Mouse (Mus musculus) kidney, postnatal 14 days (tissue): ENCODE measurements at regions not wholly inside any gene's neighbourhood (a gene's known extent, or its start where the extent isn't known, plus 50 kb on each side); places are given as distances from the start of the nearest gene placed in this dataset.
A peak's percentile ranks its signal among the peaks of the same experiment; 100 is the strongest.

ENCODE experiments used
- DNase-seq: peaks from one replicate; pipeline ENCODE4 v3.0.0; 2022; ENCODE audit warnings: mixed read lengths

DNA sequence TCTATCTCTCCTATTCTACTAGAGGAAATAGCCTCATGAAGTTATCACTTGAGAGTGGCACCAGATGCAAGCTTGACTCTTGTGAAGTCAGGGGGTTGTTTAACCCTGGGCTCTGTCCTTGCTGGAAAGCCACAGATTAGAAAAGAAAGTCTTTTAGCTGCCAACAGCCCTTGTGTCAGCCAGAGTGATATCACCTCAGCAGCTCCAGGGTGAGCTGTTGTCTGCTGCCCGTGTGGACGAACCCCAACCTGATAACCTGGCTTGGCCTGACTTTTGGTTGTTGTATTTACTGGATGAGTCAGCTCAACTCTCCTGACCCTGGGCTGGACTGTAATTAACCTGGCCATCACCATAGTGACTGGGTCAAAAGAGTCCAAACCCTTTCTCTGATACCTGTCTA lies 88.6 kb upstream of the Serbp1 start:
- DNase-seq: no peak

DNA sequence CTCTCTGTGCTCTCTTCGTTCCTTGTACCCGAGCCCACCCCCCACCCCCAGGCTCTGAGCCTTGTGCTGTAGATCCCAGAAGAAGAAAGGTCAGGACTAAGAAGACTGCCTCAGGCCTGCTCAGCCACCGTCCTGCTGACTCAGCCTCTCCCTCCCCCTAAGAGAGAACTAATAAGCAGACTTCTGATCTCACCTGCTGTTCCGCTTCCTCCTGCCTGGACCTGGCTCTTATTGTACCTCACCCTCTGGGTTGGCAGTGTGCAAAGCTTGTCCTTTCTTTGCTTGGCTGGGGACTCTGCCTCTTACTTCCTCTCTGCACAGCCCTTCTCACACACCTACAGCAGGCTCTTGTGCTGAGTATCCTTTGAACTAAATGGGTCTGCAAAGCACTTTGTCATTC lies 91.3 kb upstream of the Serbp1 start:
- DNase-seq: no peak

DNA sequence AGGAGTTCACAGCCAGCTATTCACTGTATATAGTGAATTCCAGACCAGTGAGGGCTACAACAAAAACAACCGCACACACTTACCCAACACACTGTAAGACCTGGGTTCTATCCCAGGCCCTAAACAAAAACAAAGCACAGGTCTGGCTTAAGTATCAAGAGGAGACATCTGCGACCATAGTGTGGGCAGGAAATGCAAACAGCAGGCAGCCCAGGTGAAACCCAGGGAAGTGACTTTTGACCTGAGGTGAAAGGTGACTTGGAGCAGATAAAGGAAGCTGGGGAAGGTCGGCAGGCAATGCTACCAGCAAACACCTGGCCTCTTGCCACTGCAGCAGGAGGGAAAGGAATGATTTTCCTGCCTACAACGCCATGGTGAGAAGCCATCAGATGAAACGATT lies 92.0 kb upstream of the Serbp1 start:
- DNase-seq: no peak

DNA sequence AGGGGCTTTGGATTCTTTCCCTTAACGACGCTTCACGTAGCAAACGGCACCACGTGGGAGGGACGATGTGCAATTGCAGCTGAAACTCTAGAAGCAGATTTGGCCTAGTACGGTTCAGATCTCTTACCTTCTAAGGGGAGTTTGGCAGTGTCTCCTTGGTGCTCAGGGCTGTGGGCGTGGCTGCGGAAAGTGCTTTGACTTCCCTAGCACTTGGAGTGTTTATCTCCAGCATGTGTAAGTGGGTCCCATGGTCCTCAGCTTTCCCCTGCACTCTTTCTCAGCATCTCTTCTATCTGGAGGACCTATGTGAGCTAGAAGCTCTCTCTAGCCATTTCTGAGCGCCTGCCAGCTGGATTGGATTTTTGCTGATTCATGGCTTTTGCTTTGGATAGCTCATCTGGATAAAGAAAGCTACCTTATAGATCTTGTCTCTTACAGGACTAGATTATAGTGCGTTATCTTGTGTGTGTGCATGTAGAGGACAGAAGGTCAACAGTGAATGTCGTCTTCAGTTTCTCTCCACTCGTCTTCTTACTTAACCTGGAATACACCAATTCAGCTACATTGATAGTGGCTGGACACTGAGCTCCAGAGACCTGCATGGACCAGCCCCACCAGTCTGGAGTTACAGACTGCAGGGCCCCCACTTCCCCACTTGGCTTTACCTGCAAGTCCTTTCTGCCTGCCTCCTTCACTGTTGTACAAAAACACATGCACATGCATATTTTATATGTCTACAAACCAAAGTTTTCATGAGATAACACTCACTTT lies 92.8 kb upstream of the Serbp1 start:
- no peak for DNase-seq

DNA sequence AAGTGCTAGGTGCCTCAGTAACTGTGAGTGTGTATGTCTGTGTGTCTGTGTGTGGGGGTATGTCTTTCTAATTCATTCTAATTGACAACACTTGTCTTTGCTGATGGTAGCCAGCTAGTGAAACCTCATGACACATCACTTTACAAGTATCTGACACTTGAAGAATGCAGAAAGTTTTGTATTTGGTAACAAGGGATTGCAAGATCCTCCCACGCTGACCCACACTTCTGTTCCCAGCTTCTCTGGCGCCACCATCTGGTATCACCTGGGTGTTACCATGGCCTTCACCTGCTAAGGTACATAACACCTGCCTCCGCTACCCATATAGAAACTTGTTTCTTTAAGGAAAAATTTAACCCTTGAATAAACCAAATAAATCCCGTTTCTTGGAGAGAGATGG lies 95.8 kb upstream of the Serbp1 start:
- DNase-seq: peak; percentile 82

DNA sequence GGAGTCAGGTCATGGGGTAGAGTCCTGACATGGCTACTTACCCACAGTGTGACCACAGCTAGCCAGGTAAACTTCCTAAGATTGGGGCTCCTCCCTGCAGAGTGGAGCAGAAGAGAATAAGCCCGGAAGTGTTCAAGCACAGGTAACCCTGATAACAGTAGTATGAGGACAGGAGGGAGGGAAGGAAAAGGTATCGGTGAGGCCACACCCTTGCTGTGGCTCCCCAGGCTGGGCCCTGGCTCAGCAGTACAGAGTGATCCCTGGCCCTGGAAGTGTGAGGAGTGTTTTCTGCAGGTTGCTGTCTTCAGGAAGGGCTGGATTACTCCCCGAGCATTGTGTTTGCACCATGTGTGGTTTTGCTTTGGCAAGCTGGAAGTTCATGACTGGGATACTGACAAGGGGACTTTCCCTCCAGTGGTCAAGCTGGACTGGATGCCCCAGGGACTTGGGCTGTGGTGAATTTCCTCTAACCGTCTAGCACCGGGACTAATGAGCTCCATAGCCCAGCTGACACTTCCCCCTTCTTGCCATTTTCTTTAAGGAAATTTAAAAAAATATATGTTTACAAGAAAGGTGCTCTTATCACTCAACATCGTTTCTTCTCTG lies 97.2 kb upstream of the Serbp1 start:
- no peak for DNase-seq

DNA sequence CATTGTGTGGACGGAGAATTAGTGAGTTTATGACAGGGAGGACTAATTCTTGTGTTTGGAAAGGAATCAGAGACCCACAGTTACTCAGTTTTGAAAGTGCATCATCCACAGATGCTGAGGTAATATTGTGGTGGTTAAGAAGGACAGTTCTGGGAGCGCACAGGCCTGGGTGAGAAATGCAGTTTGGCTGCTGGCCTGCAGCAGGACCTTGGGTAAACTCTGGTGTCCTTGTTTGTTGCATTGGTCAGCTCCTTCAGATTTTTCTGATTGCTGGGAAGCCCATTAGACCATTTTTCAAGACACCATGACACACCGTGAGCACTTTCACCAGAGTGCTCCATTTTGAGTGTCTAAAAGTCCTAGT lies 99.0 kb upstream of the Serbp1 start:
- no peak for DNase-seq

DNA sequence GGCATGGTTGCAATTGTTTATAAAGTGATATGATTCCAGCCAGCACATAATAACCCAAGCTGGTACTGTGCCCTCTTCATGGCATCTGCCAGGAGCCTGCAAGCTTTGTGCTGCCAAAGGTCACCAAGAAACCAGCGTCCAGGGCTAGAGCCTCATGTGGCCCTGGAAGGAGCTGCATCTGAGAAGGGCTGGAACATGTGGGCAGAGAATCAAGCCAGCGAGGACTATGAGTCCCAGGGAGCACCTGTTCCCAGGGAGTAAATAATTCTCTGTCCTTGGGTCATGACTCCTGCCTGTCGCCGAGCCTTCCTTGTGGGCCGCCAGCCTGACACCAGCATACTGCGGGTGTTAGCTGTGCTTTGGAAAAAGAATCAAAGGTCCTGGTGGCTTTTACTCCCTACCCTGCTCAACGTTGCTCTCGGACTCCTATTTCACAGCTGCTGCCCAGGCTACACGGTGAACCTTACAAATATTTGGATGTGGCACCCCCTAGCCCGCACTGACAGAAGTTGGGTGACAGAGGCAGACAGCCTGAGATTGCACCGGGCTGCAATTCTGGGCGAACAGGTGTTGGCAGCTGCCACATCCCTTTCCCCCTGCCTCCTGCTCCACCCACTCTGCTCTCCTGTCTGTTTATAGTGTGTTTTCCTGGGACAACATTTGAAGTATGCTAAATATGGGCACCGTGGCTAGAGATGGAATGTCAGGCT lies 99.5 kb upstream of the Serbp1 start:
- peak; percentile 77 for DNase-seq

DNA sequence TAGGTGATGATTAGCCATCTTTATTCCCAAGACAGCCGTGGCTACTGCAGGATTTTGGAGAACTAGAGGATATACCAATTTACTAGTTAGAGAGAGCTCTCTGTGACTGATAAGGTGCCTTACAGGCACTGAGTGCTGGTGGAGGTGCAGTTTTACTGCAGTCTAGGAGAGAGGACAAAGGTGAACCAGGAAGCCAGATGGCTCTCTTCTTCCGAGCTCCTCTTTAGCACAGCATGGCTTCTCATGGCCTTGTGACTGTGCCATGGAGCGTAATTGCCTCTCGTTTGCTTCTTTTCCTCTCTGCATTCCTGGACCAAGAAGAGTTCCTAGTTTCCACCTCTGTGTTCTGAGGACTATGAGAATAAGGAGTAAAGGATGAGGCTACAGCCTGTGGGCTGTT lies 100.2 kb upstream of the Gadd45a start:
- DNase-seq: no peak

DNA sequence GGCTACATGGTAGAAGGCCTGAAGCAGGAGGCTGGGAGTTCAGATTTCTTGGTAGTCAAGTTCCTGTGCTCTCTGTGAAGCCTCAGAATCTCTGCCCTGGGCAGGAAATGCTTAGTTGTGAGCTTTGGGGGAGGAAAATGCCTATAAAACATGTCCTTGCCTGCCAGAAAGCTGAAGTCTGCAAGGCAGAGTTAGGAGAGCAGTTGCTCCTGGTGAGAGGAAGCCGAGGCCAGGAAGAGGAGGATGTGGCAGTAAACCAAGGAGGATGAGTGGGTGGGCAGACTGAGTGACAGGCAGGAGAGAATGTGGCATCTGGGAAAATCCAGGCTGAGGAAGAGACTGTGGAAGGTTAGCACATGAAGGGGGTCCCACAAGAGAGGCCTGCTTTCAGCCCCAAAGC lies 97.7 kb upstream of the Gadd45a start:
- peak; percentile 44 for DNase-seq

DNA sequence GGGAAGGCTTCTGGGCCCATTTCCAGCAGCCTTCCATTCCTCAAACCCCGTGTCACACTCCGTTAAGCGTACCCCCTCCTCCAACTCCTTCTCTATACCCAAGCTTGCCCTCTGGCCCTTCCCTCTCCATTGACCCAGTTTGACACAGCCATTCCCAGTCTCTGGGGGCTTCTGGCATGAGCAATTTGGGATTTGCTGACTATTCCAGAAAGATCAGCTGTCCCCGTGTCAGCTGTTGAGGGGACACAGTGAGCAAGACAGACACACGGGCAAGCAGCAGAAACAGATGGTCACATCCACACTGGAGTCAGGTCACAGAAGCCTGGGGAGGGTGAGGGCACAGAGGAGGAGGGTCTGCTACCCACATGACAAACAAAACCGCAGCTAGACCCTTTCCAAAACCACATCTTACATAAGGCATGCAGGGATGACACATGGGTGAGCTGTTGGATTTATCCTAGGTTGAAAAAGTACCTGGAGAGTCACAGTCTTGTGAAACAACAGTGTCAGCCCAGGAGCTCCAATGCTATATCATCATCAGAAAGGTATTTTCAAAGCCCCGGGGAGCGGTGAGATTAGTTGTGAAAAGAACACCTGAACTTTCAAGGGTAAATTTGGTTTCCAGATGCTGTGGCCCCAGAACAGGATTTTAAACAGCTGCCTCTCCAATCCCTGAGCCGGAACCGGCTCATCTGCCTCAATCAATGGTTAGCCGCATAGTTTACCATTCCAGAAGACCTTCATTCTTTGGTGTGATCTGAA lies 93.5 kb upstream of the Gadd45a start:
- no peak for DNase-seq

DNA sequence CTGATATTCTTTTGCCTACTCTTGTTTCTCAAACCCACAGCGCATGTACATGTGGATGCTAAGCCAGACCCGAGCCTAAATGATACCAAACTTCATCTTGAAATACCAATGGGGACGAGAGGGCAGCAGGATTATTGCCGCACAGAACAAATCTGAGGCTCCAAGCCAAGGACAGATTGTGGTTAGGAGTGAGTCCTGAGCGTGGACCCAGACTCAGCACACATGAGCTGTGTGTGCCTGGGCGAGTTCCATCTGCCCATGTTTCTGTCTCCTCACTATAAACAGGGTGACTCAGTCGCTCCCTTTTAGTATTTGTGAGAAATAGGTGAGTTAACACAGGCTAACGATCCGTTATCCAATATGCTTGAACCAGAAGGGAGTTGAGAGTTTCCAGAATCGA lies 92.4 kb upstream of the Gadd45a start:
- DNase-seq: no peak

DNA sequence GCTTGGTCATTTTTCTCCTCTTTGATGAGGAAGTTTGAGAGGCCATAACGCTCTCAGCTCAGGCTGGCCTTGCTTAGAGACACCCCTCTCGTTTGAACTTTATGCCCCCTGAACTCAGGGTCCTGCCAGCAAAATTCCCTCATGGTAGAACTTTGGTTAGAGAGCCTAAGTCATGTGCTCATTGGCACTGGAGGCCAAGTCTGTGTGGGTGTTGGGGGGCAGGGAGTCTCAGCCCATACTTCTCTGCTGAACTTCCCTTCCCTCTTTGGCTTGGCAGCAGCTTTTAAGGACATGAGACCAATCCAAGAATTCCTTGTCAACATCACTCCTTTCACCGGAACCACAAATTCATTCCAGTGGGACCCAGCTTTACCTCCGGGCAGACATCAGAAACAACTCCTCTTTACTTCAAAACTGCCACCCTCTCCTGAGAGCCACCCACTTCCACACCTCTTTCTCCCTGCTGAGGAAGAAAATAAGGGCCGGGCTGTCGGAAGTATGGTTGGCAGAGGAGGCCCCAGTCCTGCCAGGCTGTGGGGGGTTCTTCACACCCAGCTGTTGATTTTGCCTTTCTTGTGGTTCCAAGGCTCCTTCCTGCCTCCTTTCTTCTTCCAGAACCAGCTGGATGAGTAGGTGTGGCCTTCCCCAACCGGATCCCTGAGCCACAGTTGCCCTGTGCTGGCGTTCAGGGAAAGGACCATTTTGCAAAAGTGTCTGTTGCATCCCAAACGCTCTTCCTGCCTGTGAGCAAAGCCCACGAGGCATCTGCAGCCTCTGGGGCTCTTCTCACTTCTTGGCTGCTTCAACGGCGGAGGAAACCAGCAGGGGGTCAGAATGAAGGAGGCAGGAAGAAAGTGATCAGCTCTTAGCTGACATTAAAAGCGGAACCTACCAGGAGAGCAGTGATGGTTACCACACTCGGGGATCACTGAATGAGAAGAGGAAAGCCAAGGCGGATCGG lies 91.5 kb upstream of the Gadd45a start:
- no peak for DNase-seq

DNA sequence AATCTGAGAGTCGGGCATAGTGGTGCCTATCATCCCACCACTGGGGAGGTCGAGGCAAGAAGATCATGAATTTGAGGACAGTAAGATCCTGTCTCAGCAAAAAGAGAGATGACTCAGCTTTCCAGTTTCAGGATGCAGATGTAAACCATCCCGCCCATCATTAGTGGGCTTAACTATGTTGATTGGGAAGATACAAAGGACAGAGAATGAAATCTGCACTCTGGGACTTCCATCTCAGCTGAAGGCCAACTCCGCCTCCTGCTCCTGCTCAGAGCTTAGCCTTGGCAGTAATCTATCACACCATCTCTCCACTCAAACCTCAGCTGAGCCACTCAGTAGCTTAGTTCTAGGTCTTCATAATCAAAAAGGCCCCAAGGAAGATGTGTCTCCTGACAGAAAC lies 90.5 kb upstream of the Gadd45a start:
- DNase-seq: no peak

DNA sequence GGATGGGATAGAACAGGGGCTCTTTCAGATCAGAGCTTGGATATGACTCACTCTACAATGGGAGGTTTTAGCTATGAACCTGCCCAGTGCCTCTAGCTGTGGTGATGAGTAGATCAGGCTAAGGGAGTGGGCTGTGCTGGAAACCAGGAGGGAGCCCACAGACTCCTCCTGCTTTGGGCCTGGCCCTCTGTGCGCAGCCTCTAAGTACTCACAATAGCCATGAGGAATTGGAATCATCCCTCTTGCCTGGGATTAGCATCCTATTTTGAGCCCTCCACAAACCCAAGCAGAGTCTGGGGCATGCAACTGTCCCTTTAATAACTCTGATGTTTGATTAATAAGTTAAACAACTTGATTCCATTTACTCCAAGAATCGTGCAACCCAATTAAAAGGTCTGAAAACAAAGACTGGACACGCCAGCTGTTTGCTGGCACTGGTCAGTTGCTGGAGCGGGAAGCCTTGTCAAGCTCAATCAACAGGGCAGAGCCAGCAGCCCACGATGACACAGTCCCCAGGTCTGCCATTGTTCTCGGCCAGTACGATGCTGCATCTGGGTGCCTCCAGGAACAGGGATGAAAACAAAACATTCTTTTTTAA lies 88.6 kb upstream of the Gadd45a start:
- no peak for DNase-seq

DNA sequence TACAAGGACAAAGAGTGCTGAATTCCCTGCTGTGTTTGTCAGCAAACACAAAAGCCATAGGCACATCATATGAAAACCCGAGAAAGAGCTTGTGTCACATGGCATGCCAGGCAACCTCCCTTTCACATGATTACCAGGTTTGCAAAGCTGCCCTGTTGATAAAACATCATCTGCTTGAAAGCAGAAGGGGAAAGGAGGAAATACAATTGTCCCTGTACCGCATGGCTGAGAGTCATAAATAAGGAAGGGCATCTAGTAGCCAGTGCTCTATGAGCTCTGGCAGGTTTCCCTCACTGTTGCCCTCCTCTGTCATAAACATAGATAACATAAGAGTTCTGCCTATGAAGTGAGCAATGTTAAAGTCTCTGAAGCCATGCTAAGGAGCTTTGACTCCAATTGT lies 86.8 kb upstream of the Gadd45a start:
- no peak for DNase-seq

DNA sequence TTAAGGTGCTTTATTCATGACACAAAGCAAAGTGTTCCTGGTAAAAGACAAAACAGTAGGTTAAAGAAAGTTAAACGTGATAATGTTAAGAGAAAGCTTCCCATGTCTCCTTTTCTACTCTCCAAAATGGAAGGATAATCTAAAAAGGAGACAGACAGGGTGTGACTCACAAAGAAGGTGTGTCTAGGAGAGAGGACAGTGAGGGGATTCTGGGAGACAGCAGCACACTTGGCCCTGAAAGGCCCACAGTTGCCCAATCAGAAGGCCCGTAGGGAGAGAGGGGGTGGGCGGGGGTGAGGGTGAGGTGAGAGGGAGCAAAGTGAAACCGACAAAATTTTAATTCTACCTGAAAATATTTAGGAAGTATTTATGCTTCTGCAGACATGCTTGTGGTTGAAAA lies 85.8 kb upstream of the Gadd45a start:
- no peak for DNase-seq

DNA sequence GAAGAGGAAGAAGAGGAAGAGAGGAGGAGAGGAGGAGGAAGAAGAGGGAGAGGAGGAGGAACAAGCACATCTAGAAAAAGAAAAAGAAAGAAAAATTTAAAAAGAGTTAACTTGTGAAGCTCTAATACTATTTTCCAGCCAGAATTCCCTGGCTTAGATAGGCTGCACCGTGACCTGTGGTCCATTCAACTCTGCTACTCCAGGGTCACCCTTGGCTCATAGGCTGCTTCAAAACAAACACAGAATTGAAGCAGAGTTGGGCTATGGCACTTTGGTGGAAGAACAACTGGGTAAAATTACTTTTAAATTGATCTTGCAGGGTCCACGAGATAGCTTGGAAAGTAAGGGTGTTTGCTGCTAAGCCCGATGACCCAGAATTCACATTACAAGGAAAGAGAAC lies 79.0 kb upstream of the Gadd45a start:
- no peak for DNase-seq

DNA sequence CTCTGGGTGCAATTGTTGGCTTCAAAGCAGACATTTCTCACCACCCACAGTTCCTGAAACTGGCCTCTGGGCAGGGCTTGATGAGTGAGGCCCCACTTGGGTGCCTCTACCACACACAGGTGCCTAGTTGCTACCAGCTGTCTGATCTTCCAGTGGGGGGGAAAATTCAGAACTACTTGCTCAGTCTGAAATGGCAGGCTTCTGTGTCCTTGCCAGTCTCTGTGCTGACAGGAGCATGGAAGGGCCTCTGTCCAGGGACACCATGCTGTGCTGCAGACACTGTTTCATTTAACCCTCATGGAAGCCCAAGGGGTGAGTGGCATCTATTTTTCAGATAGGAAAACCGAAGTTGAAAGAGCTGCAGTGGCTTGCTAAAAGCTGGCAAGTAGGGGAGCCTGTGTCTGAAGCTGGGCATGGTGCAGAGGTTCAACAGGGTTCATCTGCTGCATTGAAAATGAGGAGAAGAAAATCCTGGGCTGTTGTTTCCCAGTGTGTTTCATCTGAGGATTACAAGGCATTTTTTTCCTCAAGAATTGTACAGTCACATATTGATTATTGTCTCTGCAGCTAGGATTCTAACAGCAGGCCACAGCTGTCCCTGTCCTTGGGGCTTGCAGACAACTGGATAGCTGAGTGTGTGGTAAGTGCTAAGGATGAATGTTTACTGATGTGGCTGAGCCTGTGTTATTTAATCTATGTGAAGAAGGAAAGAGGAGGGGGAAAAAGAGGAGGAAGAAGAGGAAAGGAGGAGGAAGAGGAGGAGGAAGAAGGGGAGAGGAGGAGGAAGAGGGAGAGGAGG lies 78.4 kb upstream of the Gadd45a start:
- DNase-seq: no peak

DNA sequence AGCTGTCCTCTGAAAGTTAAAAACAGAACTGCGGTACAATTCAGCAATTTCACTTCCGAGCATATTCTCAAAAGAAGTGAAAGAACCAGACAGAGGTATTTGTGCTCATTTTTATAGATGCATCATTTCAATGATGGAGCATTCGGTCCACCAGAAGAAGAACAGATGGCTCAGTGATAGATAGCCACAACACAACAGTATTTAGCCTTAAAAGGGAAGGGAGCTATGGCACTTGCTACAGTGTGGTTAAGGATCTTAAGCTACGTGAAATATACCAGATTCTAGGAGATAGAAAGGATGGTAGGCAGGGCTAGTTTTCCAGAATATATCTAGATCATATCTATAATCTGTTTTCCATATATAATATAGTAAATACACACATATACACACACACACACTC lies 77.5 kb upstream of the Gadd45a start:
- DNase-seq: no peak

DNA sequence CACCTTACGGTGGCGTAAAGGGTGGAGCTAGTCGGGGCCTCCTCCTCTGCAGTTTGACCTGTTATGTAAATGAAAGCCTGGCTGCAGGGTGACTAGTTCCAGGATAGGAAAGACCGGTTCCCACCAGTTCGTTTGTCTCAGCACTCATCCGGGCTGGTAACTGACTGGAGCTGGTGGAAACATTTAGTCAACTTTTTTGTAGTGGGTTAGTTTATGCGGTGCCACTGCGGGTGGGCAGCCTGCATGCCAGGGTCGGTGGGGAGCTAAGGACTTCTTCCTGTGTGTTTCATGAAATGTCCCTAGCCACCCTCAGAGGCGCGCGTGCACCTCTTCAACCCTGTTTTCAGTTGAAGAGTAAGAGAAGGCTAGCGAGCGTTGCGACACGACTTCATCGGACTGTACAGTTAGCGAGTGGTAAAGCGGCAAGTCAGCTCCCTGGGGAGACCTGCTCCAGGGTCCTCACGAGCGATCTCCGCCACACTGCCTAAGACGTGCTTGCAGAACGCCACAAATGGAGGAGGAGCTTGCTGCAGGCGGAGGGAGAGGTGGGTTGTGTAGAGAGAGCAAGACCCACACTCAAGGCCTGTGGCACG lies 76.5 kb upstream of the Gadd45a start:
- peak; percentile 70 for DNase-seq
